Mouse (Mus musculus) lung, postnatal 0 days (tissue): ENCODE results near the gene Crygd.

ENCODE experiments used
- CTCF ChIP-seq: IDR thresholded peaks from 2 replicates; pipeline ENCODE4 v1.5.1; 2016; ENCODE audit warnings: antibody characterized with exemption, mild to moderate bottlenecking
- EP300 ChIP-seq: IDR thresholded peaks from 2 replicates; pipeline ENCODE4 v1.6.1; 2016; ENCODE audit warnings: antibody characterized with exemption, mild to moderate bottlenecking, control low read depth

DNA sequence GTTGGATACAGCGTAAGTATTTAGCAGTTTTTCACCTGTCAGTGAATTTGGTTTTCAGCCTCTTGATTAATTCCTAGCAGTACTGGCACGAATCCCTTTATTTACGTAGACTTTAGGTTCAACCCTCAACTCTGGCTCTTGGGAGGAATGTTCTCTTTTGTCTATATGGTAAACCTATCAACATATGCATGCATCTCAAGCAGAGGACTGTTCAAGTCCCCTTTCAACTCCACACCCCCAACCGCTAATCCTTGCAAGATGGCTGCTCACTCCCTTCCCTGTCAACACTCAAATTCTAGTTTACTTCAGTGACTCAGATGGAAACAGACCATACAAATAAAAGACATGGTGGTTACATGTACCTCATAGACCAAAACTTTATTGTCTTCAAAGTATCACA lies 50.5 kb downstream of the Crygd start:
- no peak for TF ChIP-seq CTCF
- TF ChIP-seq EP300, result no peak
